Mouse (Mus musculus) neural tube, embryonic 14.5 days (tissue): ENCODE results near the gene Atrip. TPM values are rescaled to one million over a fixed set of nuclear protein-coding genes. Genes with fewer than 3 reads are reported as not detected.

Experiments used
- ATAC-seq: fragments of 200-750 bp; cut with Nextera tagmentation; 2 replicates; pipeline ENCODE4 v1.8.0; 2017; ENCODE audit warnings: low read depth, mild to moderate bottlenecking, moderate TSS enrichment, moderate library complexity
- H3K27ac ChIP-seq: fragments of 300-500 bp; sonication (generic); 2 replicates; pipeline ENCODE4 v1.5.1; 2014; ENCODE audit warnings: low read depth, mild to moderate bottlenecking, control low read depth, low read length, moderate library complexity, mixed read lengths
- H3K27me3 ChIP-seq: fragments of 300-500 bp; sonication (generic); 2 replicates; pipeline ENCODE4 v1.6.1; 2014; ENCODE audit warnings: low read length; ENCODE audit not compliant: control insufficient read depth, insufficient read depth
- H3K36me3 ChIP-seq: fragments of 300-500 bp; sonication (generic); 2 replicates; pipeline ENCODE4 v1.6.1; 2014; ENCODE audit warnings: low read length, mixed read lengths; ENCODE audit not compliant: control insufficient read depth, insufficient read depth
- H3K4me1 ChIP-seq: fragments of 300-500 bp; sonication (generic); 2 replicates; pipeline ENCODE4 v1.6.1; 2014; ENCODE audit warnings: low read length; ENCODE audit not compliant: control insufficient read depth, insufficient read depth
- H3K4me2 ChIP-seq: fragments of 300-500 bp; sonication (generic); 2 replicates; pipeline ENCODE4 v1.6.1; 2014; ENCODE audit warnings: mild to moderate bottlenecking, low read depth, low read length, control low read depth
- H3K4me3 ChIP-seq: fragments of 300-500 bp; sonication (generic); 2 replicates; pipeline ENCODE4 v1.5.1; 2014; ENCODE audit warnings: low read depth, low read length, control low read depth, mixed read lengths
- H3K9ac ChIP-seq: fragments of 300-500 bp; sonication (generic); replicated peaks from 2 replicates; pipeline ENCODE4 v1.6.1; 2014; ENCODE audit warnings: low read depth, mild to moderate bottlenecking, control low read depth, low read length, mixed read lengths
- H3K9me3 ChIP-seq: fragments of 300-500 bp; sonication (generic); 2 replicates; pipeline ENCODE4 v1.6.1; 2016; ENCODE audit warnings: low read length; ENCODE audit not compliant: control insufficient read depth
- WGBS: fragments of 180-500 bp; shearing (Covaris S2); extraction: QIAGEN DNeasy Blood & Tissue Kit; methylation state at CpG from one replicate; pipeline ENCODE4 v1.1.7; 2014; 5-methylcytosine and 5-hydroxymethylcytosine counted together
- polyA plus RNA-seq: library from polyadenylated mRNA; unstranded; fragments of >200 nt; fragmentation: Nextera tagmentation; extraction: Ambion mirVana; gene quantifications from 2 replicates; pipeline ENCODE4 v1.2.1, GENCODE M21; 2014

Atrip gene
- polyA plus RNA-seq, 1 experiment from 2014 or later = 34.8 TPM

DNA sequence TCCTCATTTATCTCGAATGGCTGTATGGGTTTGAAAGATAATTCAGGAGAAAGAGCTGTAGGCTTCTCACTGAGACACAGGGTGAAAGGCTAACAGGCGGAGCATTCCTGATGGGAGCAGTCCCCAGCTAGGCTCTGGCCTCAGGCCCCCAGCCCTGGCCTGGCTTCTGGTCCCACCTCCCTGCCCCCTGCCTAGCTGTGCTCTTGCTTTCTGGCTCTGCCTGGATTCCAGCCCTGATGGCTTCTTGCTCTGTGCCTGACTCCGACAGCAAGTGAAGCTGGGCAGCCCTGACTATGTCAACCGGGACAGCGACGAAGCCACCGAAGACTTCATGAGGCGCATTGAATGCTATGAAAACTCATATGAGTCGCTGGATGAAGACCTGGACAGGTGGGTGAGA lies 65.8 kb downstream of the Atrip start:
- 84% methylated on average over 9 of the region's 9 CpGs for WGBS
- peaks cover 12% of the 10 kb centered on the region; the same call in 1 of the 2 replicates for H3K36me3 ChIP-seq

More for the DNA sequence above, 65.8 kb downstream of the Atrip start:
- H3K9me3 ChIP-seq = no peaks in the 10 kb centered on the region
- H3K4me2 ChIP-seq = no peak overlapping the region
- no peak overlapping the region for H3K4me3 ChIP-seq
- ATAC-seq = no peak
- H3K9ac ChIP-seq = no peak overlapping the region
- H3K4me1 ChIP-seq = no peaks in the 10 kb centered on the region
- no peaks in the 10 kb centered on the region for H3K27me3 ChIP-seq
- no peak overlapping the region for H3K27ac ChIP-seq

Other genes starting within 250 kb of the Atrip start
- 18.5 and 21.6 TPM in 2 replicates for gene Celsr3, start 247.8 kb downstream of the Atrip start, polyA plus RNA-seq
- gene Slc26a6, start 220.8 kb downstream of the Atrip start, polyA plus RNA-seq = 21.9 and 22.2 TPM in 2 replicates
- gene Tmem89, start 159.5 kb downstream of the Atrip start, polyA plus RNA-seq = not detected in 2 replicates
- 480 and 510 TPM in 2 replicates for gene Uqcrc1, start 137.5 kb downstream of the Atrip start, polyA plus RNA-seq
- 0.64 and 3.0 TPM in 2 replicates for gene Col7a1, start 120.5 kb downstream of the Atrip start, polyA plus RNA-seq
- gene Ucn2, start 88.1 kb downstream of the Atrip start, polyA plus RNA-seq = 0.24 TPM in 1 of 2 replicates, not detected in the other
- 23.2 and 27.9 TPM in 2 replicates for gene Pfkfb4, start 82.3 kb downstream of the Atrip start, polyA plus RNA-seq
- 55.4 TPM in 2 replicates for gene Shisa5, start 35.6 kb downstream of the Atrip start, polyA plus RNA-seq
- 12.4 and 13.4 TPM in 2 replicates for gene Trex1, start 14.4 kb downstream of the Atrip start, polyA plus RNA-seq
- 10.7 and 13.1 TPM in 2 replicates for gene Ccdc51, start 8.4 kb upstream of the Atrip start, polyA plus RNA-seq
- gene Tma7, start 8.5 kb upstream of the Atrip start, polyA plus RNA-seq = 712 and 779 TPM in 2 replicates
- 13.9 and 14.9 TPM in 2 replicates for gene Plxnb1, start 21.3 kb upstream of the Atrip start, polyA plus RNA-seq
- not detected in 2 replicates for gene Fbxw21, start 87.9 kb upstream of the Atrip start, polyA plus RNA-seq
- gene Fbxw13, start 121.9 kb upstream of the Atrip start, polyA plus RNA-seq = not detected in 2 replicates
- gene Fbxw20, start 160.6 kb upstream of the Atrip start, polyA plus RNA-seq = not detected in 2 replicates
- gene Fbxw14, start 213.6 kb upstream of the Atrip start, polyA plus RNA-seq = not detected in 2 replicates